Mouse (Mus musculus): ENCODE results near the gene Zfp26. TPM values are rescaled to one million over a fixed set of nuclear protein-coding genes. Genes with fewer than 3 reads are reported as not detected.

Zfp26 gene
- polyA plus RNA-seq (2012), result 0.33 and 0.42 TPM in 2 replicates

DNA sequence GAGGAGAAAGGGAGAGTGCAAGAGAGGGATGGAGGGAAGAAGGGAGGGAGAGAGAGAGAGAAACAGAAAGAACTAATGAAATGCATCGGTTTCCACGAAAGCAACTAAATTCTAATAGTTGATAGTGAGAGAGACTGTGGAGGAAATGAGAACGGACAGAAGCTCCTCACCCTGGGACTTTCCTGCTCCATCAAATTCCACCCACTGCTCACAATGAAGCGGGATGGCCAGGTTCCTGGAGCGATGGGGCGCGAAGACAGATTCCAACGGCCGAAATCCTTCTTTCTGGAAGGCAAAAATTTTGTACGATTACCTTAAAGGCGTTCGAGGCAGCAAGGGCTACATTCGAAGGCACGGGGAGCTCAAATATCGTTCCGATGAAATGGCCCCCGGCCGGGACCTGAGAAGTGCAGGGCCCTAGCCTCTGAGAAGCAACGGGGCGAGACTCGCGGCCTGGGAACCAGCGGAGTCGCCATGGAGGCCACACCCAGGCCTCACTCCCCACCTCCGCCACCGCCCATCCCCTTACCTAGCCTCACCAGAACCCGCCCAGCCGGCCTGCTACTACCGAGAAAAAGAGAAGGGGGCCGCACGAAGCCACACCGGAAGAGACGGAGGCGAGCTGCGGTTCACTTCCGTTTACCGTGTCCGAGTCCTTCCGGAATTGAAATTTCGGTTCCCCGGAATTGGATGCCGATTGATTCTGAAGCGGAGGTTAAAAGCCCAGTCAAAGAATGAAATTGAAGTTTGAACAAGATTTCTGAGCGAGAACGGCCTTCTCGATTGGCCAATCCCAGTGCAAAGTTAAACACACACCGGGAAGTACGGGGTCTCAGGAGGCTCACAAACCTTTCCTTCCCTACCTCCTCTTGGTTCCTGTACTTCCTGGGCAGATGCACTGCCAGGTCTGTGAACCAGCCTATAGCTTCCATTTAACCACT, at the start of gene Zfp26:
Gene Zfp26 (minus strand): TSS at position 786 of the 941 bp plus-strand sequence.

DNA sequence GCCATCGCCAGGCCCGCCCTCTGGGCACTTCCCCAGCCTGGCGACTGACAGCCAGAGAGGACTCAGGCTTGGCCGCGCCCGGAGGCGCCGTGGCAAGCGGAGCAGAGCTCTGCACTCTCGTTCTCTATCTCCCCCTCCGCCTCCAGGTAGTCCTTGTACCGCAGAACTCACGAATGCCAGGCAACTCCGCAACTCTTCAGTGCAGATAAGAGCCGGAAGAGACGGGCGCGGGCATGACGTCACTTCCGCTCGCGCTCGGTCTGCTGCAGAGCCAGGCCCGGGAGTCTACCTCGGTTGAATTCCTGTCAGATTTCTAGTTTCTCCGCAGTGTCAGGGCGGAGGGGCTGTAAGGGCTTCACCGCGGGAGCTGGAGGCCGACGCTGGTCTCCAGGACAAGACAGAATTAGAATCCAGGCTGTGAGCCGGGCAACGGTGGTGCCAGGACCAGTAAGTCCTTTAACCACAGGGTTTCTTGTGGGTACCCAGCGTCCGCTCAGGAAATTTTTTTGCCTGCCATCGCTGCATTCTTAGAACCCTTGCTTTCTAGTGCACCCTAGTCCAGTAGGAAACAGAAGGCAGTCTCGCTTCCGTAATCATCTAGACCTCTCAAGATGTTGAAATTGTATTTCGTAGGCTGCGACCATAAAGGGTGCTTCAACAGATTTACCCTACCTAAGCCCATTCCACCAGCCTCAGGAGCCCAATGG, 32.7 kb upstream of the Zfp26 start, which contains the start of gene Zfp426:
Gene Zfp426 (minus strand): TSS at position 220 of the 707 bp plus-strand sequence.

DNA sequence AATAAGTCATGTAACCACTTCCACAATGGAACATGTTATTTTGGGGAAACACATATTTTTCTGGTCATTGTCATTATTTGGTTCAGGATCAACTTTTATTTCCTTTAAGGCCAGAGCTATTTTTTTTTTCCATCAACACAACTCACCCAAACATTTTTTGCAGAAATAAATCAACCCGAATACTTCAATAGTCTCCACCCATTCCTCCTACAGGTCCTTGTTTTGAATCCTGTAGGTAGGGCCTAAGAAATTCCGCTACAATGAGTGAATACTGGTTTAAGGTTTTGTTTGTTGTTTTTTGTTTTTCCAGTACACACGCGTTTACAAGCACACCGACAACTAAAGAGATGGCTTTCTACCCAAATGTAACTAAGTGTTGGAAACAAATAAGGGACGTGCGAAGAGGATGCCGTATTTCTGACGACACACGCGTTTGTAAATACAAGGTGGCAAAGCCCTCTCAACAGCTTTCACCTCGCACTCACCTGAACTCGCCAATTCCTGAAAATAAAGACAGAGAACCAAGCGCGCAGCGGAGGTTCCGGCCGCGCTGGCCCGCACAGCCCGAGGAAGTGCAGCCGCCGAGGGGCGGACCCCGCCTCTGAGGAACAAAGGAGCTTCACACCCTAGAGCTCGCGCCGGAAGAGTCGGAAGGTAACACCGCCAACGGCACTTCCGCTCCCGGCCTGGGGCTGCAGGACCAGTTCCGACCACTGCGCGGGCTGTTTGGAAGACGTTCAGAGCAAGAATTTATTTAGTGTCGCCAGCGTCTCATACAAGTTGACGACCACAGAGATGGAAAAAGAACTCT, 75.2 kb downstream of the Zfp26 start, which contains the start of gene Zfp560:
Gene Zfp560 (minus strand): TSS at position 646 of the 811 bp plus-strand sequence.

Other genes with a start within 250 kb of the Zfp26 start
- gene Olfr871, start 248.0 kb downstream of the Zfp26 start, polyA plus RNA-seq (2012), result not detected in 2 replicates
- gene Olfr872, start 223.0 kb downstream of the Zfp26 start, polyA plus RNA-seq (2012), result not detected in 2 replicates
- not detected in 2 replicates for gene Olfr39, start 177.8 kb downstream of the Zfp26 start, polyA plus RNA-seq (2012)
- not detected in 2 replicates for gene Olfr873, start 161.6 kb downstream of the Zfp26 start, polyA plus RNA-seq (2012)
- not detected in 2 replicates for gene Olfr18, start 124.1 kb downstream of the Zfp26 start, polyA plus RNA-seq (2012)
- 0.87 and 1.9 TPM in 2 replicates for gene Zfp560, start 75.0 kb downstream of the Zfp26 start, polyA plus RNA-seq (2012)
- 3.0 and 3.4 TPM in 2 replicates for gene Zfp426, start 32.6 kb upstream of the Zfp26 start, polyA plus RNA-seq (2012)
- 0.46 and 1.1 TPM in 2 replicates for gene Zfp266, start 61.3 kb upstream of the Zfp26 start, polyA plus RNA-seq (2012)
- gene Zfp846, start 121.1 kb upstream of the Zfp26 start, polyA plus RNA-seq (2012), result 4.1 and 4.6 TPM in 2 replicates
- gene Ubl5, start 182.7 kb upstream of the Zfp26 start, polyA plus RNA-seq (2012), result 16.2 and 18.3 TPM in 2 replicates
- gene Fbxl12, start 184.6 kb upstream of the Zfp26 start, polyA plus RNA-seq (2012), result 25.0 and 30.8 TPM in 2 replicates
- 23.0 and 26.3 TPM in 2 replicates for gene Pin1, start 191.9 kb upstream of the Zfp26 start, polyA plus RNA-seq (2012)